Mouse (Mus musculus) liver, adult 2 months (tissue): ENCODE results near the gene Cdkal1.

Experiments
- CTCF ChIP-seq: fragments of 200-500 bp; IDR thresholded peaks from 2 replicates; pipeline ENCODE4 v1.5.1; 2011; ENCODE audit warnings: low read depth, low read length, control low read depth
- POLR2A ChIP-seq: fragments of 200-500 bp; IDR thresholded peaks from 2 replicates; pipeline ENCODE4 v1.6.1; 2011; ENCODE audit warnings: low read length, control low read depth; ENCODE audit not compliant: insufficient read depth; ENCODE audit errors: extremely low read depth

DNA sequence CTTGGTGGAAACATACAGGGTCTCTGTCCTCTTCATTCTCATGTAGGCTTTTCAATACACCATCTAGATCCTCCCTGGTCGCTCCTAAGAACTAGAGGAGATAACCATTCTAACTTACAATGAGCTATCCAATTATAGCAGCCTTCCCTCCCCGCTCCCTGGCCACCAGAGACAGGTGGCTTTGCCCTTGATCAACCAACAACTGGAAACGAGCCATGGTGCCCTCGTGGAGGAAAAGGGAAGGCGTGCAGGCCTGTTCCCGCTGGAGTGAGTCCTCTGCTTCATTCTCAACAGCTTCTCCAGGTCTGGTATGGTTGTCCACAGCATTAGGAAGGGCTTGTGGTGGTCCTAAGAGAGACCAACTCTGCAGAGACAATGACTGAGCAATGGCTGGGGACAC lies 706.1 kb downstream of the Cdkal1 start:
- TF ChIP-seq CTCF (no peak), POLR2A (no peak)
